Mouse (Mus musculus) layer of hippocampus, adult 2 months (tissue): Measurements from ENCODE around the gene Ccdc149. TPM values are rescaled to one million over a fixed set of nuclear protein-coding genes. Genes with fewer than 3 reads are reported as not detected.

ENCODE experiments used
- DNase-seq, 2 experiments: peaks; one replicate each; pipeline ENCODE4 v3.0.0; 2022; ENCODE audit warnings: low spot score in 2 of 2
- H3K27ac ChIP-seq: fragments of 200-600 bp; 2 replicates; pipeline ENCODE4 v1.8.1; 2022
- H3K4me3 ChIP-seq: fragments of 200-600 bp; 2 replicates; pipeline ENCODE4 v1.8.1; 2022; ENCODE audit warnings: mild to moderate bottlenecking
- CTCF ChIP-seq: fragments of 200-600 bp; conservative IDR thresholded peaks from 2 replicates; pipeline ENCODE4 v1.8.1; 2022; ENCODE audit warnings: antibody characterized with exemption, mild to moderate bottlenecking, moderate library complexity
- total RNA-seq, 2 experiments: library from RNA; stranded (reverse); gene quantifications; 2 replicates each; pipeline ENCODE4 v1.2.3; 2021

Gene Ccdc149
- total RNA-seq, 2 experiments from 2014 or later, result 67.8 to 69.8 TPM

- TF ChIP-seq CTCF, result no peak
- DNase-seq, result no peak
- peak overlapping the region; percentile 39; the same call in 1 of the 2 replicates for H3K27ac ChIP-seq
- H3K4me3 ChIP-seq, result no peak overlapping the region
Measured at GRCm38 (mm10) chr5:52360286-52361049, 110.9 kb downstream of the Ccdc149 start.

GRCm38 (mm10) chr5:52358120-52358519, 113.2 kb downstream of the Ccdc149 start:
- H3K27ac ChIP-seq, result no peak overlapping the region
- no peak for TF ChIP-seq CTCF
- H3K4me3 ChIP-seq, result no peak overlapping the region
- no peak for DNase-seq

GRCm38 (mm10) chr5:52357175-52357754, 114.1 kb downstream of the Ccdc149 start:
- TF ChIP-seq CTCF, result no peak

GRCm38 (mm10) chr5:52355612-52356011, 115.7 kb downstream of the Ccdc149 start:
- no peak overlapping the region for H3K27ac ChIP-seq
- no peak for TF ChIP-seq CTCF
- no peak for DNase-seq

More at GRCm38 (mm10) chr5:52357175-52357754, 114.1 kb downstream of the Ccdc149 start:
- no peak for DNase-seq
- Histone ChIP-seq H3K27ac (no peak overlapping the region), H3K4me3 (no peak overlapping the region)

GRCm38 (mm10) chr5:52354441-52354840, 116.9 kb downstream of the Ccdc149 start:
- no peak for TF ChIP-seq CTCF
- H3K4me3 ChIP-seq, result no peak overlapping the region
- no peak for DNase-seq
- H3K27ac ChIP-seq, result no peak overlapping the region

More at GRCm38 (mm10) chr5:52355612-52356011, 115.7 kb downstream of the Ccdc149 start:
- no peak overlapping the region for H3K4me3 ChIP-seq

- no peak for TF ChIP-seq CTCF
- DNase-seq, result no peak
- H3K27ac ChIP-seq, result no peak overlapping the region
- H3K4me3 ChIP-seq, result no peak overlapping the region
Measured at GRCm38 (mm10) chr5:52352730-52353129, 118.6 kb downstream of the Ccdc149 start.

- no peak for TF ChIP-seq CTCF
- no peak for DNase-seq
- Histone ChIP-seq H3K4me3 (no peak overlapping the region), H3K27ac (no peak overlapping the region)
Measured at GRCm38 (mm10) chr5:52351561-52351960, 119.8 kb downstream of the Ccdc149 start.

GRCm38 (mm10) chr5:52350451-52350850, 120.9 kb downstream of the Ccdc149 start:
- Histone ChIP-seq H3K4me3 (no peak overlapping the region), H3K27ac (no peak overlapping the region)
- no peak for DNase-seq
- TF ChIP-seq CTCF, result no peak

- no peak overlapping the region for H3K4me3 ChIP-seq
- no peak for TF ChIP-seq CTCF
- H3K27ac ChIP-seq, result no peak overlapping the region
- DNase-seq, result no peak
Measured at GRCm38 (mm10) chr5:52346890-52347289, 124.4 kb downstream of the Ccdc149 start.

- no peak for DNase-seq
- Histone ChIP-seq H3K27ac (no peak overlapping the region), H3K4me3 (no peak overlapping the region)
- TF ChIP-seq CTCF, result no peak
Measured at GRCm38 (mm10) chr5:52339134-52339533, 132.2 kb downstream of the Ccdc149 start.

- no peak for DNase-seq
- Histone ChIP-seq H3K27ac (no peak overlapping the region), H3K4me3 (no peak overlapping the region)
- no peak for TF ChIP-seq CTCF
Measured at GRCm38 (mm10) chr5:52335590-52335989, 135.7 kb downstream of the Ccdc149 start.

GRCm38 (mm10) chr5:52332120-52332519, 139.2 kb downstream of the Ccdc149 start:
- no peak overlapping the region for H3K27ac ChIP-seq
- H3K4me3 ChIP-seq, result no peak overlapping the region
- TF ChIP-seq CTCF, result no peak
- DNase-seq, result no peak

Other genes starting within 250 kb of the Ccdc149 start
- gene Sod3, start 107.7 kb downstream of the Ccdc149 start, total RNA-seq, result 1 to 10 TPM; 5.2 to 5.5 TPM
- 10 to 100 TPM; 21.2 to 22.8 TPM for gene Lgi2, start 94.9 kb upstream of the Ccdc149 start, total RNA-seq
- gene Sepsecs, start 198.2 kb upstream of the Ccdc149 start, total RNA-seq, result 10 to 100 TPM; 10.5 to 10.6 TPM